Mouse (Mus musculus): ENCODE results near the gene Rars2.

DNA sequence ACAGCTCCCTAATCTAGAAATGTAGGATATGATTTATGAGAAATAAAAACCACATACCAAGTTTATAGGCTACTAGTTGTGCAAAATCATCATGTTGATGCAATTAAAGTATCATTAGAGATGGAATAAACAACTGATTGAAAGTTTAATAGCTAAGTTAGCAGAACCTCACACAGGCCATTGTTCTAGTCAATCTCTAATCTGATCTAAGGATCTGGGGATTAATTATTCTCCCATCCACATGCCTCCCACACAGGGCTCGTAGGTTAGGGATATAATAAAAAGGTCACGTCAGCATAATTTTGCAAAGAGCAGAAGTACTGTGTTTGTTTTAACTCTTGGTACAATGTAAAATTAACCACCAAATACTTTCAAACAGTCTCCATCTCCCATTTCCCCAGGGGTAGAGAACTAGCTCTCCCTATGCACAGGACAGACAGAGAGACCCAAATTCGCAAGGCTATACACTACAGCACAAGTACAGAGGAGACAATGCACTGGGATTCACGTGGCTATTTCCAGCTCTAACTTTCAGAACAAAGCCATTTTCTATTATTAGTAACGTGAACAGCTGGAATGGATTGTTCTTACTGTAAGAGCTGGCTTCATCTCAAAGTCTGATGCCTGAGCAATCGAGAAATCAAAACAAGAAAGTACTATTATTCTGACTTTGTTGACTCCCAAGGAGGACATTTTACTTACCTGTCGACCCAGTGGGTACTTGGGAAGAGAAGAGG, 29.7 kb upstream of the Rars2 start:
- TF ChIP-seq CTCF (IDR thresholded peaks at IDR 0.05; ENCODE audit: low read depth, low read length), result no peak
- no peak for TF ChIP-seq POLR2A (IDR thresholded peaks at IDR 0.05; ENCODE audit: extremely low read depth, insufficient read depth, low read length)
